Mouse (Mus musculus) limb, embryonic 15.5 days (tissue): ENCODE data around the gene Hist2h3b. TPM values are rescaled to one million over a fixed set of nuclear protein-coding genes. Genes with fewer than 3 reads are reported as not detected.

Experiments used
- microRNA-seq: library from miRNA; unstranded; fragments of <30 nt; microRNA quantifications from one replicate; pipeline ENCODE4, GENCODE M21; 2016
- polyA plus RNA-seq: library from polyadenylated mRNA; unstranded; fragments of >200 nt; fragmentation: Nextera tagmentation; extraction: Ambion mirVana; gene quantifications from 2 replicates; pipeline ENCODE4 v1.2.1, GENCODE M21; 2015

The Hist2h3b gene
- polyA plus RNA-seq, 1 experiment from 2014 or later, result 53.8 TPM

Small RNA genes within 50 kb of the gene (microRNA-seq; reads per million reads assigned to microRNA genes)
- gene Gm44492, result not detected
- not detected for gene Gm47311
- gene Gm47313, result not detected

Other genes with a start within 250 kb of the Hist2h3b start
- 35.8 and 37.0 TPM in 2 replicates for gene Vps45, start 210.2 kb upstream of the Hist2h3b start, polyA plus RNA-seq
- 21.0 and 24.7 TPM in 2 replicates for gene Otud7b, start 164.1 kb upstream of the Hist2h3b start, polyA plus RNA-seq
- gene Mtmr11, start 106.7 kb upstream of the Hist2h3b start, polyA plus RNA-seq, result 33.5 and 33.6 TPM in 2 replicates
- gene Sf3b4, start 96.3 kb upstream of the Hist2h3b start, polyA plus RNA-seq, result 148 TPM in 2 replicates
- gene Sv2a, start 87.5 kb upstream of the Hist2h3b start, polyA plus RNA-seq, result 2.7 and 3.0 TPM in 2 replicates
- gene Bola1, start 48.9 kb upstream of the Hist2h3b start, polyA plus RNA-seq, result 45.2 and 46.0 TPM in 2 replicates
- not detected in 2 replicates for gene Hist2h2ab, start 48.8 kb upstream of the Hist2h3b start, polyA plus RNA-seq
- 5.9 and 8.7 TPM in 2 replicates for gene Hist2h2ac, start 47.8 kb upstream of the Hist2h3b start, polyA plus RNA-seq
- gene Hist2h2be, start 47.5 kb upstream of the Hist2h3b start, polyA plus RNA-seq, result 5.3 and 5.4 TPM in 2 replicates
- 3.5 and 4.1 TPM in 2 replicates for gene Hist2h3c2, start 29.5 kb upstream of the Hist2h3b start, polyA plus RNA-seq
- gene Hist2h2aa2, start 28.4 kb upstream of the Hist2h3b start, polyA plus RNA-seq, result 27.0 and 35.1 TPM in 2 replicates
- gene Hist2h2aa1, start 23.2 kb upstream of the Hist2h3b start, polyA plus RNA-seq, result 21.8 and 24.8 TPM in 2 replicates
- 0.13 and 0.60 TPM in 2 replicates for gene Hist2h3c1, start 22.0 kb upstream of the Hist2h3b start, polyA plus RNA-seq
- 3.9 and 11.4 TPM in 2 replicates for gene Hist2h4, start 5.3 kb upstream of the Hist2h3b start, polyA plus RNA-seq
- gene Hist2h2bb, start 1.1 kb downstream of the Hist2h3b start, polyA plus RNA-seq, result 5.2 and 10.7 TPM in 2 replicates
- 2.6 and 3.5 TPM in 2 replicates for gene Fcgr1, start 25.3 kb downstream of the Hist2h3b start, polyA plus RNA-seq
- 0.22 and 0.55 TPM in 2 replicates for gene BC107364, start 183.7 kb downstream of the Hist2h3b start, polyA plus RNA-seq